Mouse (Mus musculus): Measurements from ENCODE around the gene Tmed11. TPM values are rescaled to one million over a fixed set of nuclear protein-coding genes. Genes with fewer than 3 reads are reported as not detected.
A peak's percentile ranks its signal among the peaks of the same experiment; 100 is the strongest.
"Not testable (repeated sequence)": the region's sequence is repeated elsewhere in the genome, so short reads cannot be mapped to it uniquely, and the experiment has no call there.

The Tmed11 gene
- not detected for total RNA-seq (2022)

DNA sequence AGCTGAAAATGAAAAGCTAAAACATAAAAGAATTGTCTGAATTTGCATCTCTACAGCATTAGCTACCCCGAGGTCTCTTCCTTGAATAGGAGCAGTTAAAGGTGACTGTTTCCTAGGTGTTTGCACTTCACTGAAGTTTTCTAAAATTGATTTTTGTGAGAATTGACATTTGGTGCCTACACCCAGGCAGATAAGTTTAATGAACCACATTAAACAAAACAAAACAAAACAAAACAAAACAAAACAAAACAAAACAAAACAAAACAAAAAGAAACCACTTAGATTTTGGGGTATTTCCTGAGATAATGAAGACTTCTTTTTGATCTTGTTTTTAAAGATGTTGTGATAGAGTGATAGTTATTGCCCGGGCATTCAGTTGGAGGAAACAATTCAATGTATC is at the start of gene Tmed11:
Tmed11 (minus strand) TSS at position 101 of the 400 bp plus-strand sequence.
- DNase-seq = not testable (repeated sequence)

DNA sequence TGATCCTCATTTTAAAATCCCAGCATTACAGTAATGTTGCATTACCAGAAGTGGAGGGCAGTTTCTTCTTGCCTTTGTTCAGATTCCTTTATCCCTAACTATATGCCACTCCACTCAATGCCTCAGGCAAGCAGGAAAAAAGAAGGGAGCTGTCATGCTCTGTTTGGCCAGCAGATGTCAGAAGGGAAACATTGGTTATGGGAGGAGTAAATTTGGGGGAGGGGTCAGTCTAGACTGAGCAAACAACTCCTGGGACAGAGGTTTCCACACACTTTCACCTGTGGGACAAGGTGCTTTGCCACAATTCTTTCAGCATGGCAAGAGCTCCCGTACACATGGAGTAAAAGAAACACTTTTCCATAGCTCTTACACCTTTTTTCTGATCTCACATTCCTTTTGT is 41.0 kb upstream of the Tmed11 start:
- peak; percentile 5 for DNase-seq

DNA sequence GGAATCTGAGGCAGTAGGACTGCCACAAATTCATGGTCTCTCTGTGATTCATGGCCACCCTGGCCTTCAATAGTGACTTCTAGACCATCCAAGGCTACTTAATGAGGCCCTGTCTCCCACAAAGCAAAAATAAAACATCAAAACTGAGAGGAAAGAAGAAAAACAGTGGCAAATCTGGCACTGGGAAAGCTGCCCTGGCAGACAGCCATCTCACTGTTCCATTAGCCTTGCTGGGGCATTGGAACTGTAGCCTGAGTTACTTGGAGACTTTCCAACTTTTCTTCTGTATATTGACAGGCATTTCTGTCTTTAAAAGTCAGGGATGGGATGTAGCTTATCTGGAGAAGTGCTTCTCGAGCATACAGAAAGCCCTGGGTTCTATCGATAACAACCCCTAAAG is 28.1 kb upstream of the Tmed11 start:
- DNase-seq = peak; percentile 19

DNA sequence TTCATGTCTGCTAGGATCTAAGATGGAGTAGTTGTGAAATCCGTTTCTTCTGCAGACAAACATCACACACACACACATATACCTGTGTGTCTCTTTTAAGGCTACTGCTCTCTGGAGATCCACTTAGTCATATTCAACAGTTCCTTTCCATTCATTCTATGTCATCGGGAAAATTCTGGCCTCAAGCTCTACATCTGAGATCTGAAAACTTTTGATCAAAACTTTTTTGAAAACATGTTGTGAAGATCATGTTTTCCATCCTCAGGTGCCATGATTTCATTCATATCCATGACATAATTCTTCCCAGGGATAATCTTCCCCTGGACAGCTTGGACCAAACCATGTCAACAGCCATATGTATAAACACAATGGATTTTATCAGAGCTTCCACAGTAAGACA is 13.6 kb upstream of the Tmed11 start, which contains the start of gene Vmn2r8:
Vmn2r8 (minus strand) TSS at position 101 of the 400 bp plus-strand sequence.
- DNase-seq = not testable (repeated sequence)

DNA sequence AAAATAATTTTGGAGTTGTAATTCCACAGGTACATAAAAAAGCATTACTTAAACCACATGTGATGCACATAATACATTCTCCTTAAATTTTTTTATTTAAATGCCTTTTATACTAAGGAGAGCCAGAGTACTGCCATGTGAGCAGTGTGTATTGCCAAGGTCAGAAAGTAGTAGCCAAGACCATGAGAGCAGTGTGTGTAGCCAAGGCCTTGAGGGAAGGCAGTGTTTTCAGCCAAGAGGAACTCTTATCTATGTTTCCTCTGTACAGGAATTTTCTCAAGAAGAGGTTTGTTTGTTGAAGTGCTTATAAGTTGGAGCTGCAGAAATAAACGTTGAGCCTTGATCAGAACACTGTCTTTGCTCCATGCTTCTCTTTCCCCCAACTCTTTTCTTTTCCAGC is 8.5 kb upstream of the Tmed11 start:
- peak; percentile 4 for DNase-seq

DNA sequence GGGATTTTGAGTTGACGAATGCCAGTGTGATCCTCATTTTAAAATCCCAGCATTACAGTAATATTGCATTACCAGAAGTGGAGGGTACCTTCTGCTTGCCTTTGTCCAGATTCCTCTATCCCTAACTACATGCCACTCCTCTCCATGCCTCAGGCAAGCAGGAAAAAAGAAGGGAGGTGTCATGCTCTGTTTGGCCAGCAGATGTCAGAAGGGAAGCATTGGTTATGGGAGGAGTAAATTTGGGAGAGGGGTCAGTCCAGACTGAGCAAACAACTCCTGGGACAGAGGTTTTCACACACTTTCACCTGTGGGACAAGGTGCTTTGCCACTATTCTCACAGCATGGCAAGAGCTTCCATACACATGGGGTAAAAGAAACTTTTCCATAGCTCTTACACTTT is 4.8 kb downstream of the Tmed11 start:
- peak; percentile 4 for DNase-seq

DNA sequence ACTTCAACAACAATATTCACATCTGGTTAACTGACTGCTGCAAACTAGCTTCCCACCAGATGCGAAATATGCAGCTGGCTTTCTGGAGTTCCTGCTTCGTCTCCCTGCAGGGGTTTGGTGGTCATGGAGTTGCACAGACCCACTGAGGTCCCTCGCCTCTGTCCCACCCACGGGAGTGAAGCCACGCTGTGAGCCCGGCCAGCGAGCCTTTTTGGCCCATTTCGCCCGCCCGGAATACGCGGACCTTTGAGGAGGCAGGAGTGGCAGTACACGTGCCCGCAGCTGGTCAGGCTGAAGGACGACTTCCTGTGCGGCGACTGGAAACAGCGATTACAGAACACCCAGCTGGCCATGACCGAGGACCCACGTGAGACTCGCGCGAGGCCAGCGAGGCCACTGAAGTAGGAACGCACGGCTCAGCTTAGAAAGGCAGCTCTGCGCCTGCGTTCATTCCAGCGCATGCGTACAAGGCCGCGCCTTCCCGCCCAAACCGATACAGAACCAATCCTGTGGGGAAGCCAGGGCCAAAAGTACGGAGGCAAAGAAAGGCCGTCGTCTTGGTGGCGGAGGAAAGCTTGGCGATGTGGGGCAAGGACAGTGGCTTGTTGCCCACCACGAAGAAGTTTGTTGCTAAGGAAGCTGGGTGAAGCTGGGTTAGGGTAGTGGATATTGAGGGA is 20.4 kb downstream of the Tmed11 start, which contains the start of gene Rnf212:
Rnf212 (minus strand) TSS at position 353 of the 677 bp plus-strand sequence.
- DNase-seq = no peak

DNA sequence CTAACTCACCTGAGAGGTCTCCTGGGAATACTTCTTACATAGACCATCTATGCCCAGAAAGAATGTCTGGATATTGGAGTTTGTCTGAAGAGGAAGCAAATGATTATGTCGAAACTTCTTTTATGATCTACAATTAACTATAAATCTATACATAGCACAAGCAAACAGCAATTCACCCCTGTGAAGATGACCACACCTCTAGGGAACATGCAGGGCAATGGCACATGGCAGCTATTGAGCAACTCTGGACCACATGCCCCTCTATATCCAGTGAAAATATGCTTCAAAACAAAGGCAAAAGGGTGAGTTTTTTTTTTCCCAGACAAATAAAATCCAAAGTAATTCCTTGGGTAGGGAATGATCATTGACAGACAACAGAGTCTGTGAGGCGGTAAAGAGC is 35.2 kb downstream of the Tmed11 start:
- no peak for DNase-seq

DNA sequence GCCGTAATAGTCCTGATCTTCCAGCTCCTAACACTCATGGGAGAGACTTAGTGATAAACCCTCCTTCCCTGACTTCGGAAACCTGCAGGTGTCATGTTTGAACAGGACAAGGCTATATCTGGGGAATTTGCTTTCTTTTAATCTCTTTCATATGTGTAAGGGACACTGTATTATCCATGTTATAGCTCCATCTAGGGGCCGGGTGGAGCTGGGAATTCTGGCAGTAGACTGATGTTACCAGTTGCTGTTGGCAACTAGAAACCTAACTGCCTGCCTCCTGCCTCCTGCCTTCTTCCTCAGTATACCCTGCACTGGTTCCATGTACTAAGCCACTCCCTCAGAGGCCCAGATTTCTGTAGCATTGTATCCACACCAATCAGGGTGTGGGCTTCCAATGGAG is 36.8 kb downstream of the Tmed11 start:
- DNase-seq = peak; percentile 2

DNA sequence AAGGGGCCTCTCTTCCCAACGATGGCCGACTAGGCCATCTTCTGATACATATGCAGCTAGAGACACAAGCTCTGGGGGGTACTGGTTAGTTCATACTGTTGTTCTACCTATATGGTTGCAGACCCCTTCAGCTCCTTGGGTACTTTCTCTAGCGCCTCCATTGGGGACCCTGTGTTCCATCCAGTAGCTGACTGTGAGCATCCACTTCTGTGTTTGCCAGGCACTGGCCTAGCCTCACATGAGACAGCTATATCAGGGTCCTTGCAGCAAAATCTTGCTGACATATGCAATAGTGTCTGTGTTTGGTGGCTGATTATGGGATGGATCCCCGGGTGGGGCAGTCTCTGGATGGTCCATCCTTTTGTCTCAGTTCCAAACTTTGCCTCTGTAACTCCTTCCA is 43.9 kb downstream of the Tmed11 start:
- not testable (repeated sequence) for DNase-seq

DNA sequence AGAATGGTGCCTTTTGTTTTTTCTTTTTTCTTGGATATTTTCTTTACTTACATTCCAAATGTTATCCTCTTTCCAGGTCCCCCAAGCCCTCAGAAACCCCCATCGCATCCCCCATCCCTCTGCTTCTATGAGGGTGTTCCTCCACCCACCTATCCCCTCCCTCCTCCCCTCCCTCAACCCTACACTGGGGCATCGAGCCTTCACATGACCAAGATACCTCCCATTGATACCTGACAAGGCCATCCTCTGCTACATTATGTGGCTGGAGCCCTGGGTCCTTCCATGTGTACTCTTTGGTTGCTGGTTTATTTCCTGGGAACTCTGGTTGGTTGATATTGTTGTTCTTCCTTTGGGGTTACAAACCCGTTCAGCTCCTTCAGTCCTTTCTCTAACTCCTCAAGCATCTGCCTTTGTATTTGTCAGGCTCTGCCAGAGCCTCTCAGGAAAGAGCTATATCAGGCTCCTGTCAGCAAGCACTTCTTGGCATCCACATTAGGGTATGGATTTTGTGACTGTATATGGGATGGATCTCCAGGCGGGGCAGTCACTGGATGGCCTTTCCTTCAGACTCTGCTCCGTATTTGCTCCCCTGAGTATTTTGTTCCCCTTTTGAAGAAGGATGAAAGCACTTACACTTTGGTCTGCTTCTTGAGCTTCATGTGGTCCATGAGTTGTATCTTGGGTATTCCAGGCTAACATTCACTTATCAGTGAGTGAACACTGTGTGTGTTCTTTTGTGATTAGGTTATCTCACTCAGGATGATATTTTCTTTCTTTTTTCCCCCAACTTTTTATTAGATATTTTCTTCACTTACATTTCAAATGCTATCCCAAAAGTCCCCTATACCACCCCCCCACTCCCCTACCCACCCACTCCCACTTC is 44.6 kb downstream of the Tmed11 start:
- DNase-seq = no peak

DNA sequence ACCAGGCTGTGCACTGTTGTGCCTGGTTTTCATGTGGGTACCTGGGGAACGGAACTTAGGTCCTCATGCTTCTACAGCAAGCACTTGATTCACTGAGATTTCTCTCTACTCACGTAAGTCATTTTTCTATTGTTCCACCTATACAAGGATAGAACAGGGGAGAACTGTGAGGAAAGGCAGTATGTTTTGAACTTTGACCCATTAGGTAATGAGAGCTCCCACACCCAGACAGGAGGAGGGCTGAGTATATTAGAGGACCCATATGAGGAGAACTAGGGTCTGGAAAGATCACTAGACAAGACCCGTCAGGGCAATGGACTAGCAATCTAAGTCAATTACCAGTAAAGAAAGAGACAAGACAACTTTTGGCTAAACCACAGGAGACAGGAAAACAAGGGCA is 50.5 kb downstream of the Tmed11 start:
- no peak for DNase-seq

DNA sequence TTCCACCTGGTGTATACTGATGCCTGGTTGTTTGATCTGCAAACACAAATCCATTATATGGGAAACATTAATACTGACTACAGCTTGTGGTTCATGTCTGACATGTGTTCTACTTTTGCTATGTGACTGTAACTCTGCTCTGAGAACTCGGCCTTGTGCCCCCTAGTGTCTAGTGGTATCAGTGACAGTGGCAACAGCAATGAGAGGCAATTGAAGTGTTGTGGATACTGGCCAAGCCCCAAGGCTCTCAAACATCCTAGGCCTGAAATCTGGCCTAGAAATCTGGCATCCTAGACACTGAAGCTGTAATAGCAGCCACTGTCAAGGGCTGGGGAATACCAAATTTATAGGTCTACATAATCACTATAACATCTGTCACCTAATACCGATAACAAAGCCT is 51.3 kb downstream of the Tmed11 start:
- DNase-seq = no peak

DNA sequence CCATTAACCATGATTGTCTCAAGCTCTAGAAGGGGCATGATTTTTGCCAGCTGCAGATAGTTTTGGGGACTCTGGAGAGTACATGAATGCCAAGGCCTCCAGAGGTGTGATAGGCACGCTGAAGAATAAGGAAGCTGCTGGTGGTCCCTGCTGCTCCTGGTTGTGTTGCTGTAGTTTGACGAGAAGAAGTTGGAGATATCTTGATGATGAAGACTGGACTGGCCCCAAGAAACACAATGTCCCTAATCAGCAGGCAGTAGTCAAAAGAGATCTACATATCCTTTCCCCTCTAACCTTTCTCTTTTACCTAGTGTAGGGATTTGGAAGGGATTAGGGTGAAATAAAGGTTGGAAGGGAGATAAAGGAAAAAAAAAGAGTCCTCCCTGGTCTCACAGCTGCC is 52.6 kb downstream of the Tmed11 start:
- DNase-seq = no peak

DNA sequence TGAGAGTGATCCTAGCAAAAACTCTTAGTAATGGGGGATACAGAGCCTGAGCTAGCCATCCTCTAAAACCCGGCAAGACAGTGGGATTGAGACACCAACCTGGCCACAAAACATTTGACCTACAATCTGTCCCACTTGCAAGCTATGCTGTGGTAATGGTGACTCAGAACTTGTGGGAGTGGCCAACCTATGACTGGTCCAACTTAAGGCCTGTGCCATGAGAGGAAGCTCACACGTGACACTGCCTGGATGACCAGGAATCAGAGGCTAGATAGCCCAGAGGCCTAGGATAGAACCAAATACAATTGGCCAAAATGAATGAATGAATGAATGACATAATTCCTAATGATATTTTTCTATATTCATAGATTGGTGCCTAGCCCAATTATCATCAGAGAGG is 53.3 kb downstream of the Tmed11 start:
- no peak for DNase-seq

DNA sequence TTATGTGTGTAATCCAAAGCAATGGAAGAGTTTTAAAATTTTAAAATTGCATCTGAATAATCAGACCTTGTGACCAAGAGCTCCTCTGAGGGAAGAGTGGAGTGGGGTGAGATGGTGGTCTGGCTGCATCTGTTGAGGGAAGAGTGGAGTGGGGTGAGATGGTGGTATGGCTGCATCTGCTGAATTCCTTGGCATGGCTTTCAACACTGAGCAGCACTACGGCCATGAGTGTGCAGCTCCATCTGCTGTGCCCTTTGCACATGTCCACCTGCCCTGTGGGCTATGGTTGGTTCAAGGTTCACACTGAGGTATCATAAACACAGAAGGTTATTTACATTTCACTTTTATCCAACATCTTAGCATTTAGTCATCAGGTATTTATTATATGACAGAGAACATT is 67.7 kb downstream of the Tmed11 start:
- DNase-seq = no peak

Other genes starting within 250 kb of the Tmed11 start
- gene Cplx1, start 245.3 kb downstream of the Tmed11 start, total RNA-seq (2022) = 1 to 10 TPM; 2.0 to 4.7 (median 3.6) TPM
- 100 to 1,000 TPM in 2 of 4 experiments, 10 to 100 TPM in 2; 87.2 to 105 (median 95.9) TPM for gene Gak, start 165.6 kb downstream of the Tmed11 start, total RNA-seq (2022)
- 10 to 100 TPM; 27.3 to 34.7 (median 31.8) TPM for gene Tmem175, start 165.6 kb downstream of the Tmed11 start, total RNA-seq (2022)
- gene Idua, start 135.0 kb downstream of the Tmed11 start, total RNA-seq (2022) = 10 to 100 TPM; 17.5 to 31.1 (median 22.6) TPM
- 10 to 100 TPM; 15.3 to 39.9 (median 31.0) TPM for gene Dgkq, start 125.7 kb downstream of the Tmed11 start, total RNA-seq (2022)
- under 1 TPM; 0.14 to 0.46 (median 0.19) TPM for gene Slc26a1, start 119.8 kb downstream of the Tmed11 start, total RNA-seq (2022)
- 10 to 100 TPM; 29.5 to 52.6 (median 34.7) TPM for gene Fgfrl1, start 103.0 kb downstream of the Tmed11 start, total RNA-seq (2022)
- gene Rnf212, start 20.4 kb downstream of the Tmed11 start, total RNA-seq (2022) = not detected
- not detected for gene Vmn2r8, start 13.5 kb upstream of the Tmed11 start, total RNA-seq (2022)
- gene Vmn2r9, start 57.2 kb upstream of the Tmed11 start, total RNA-seq (2022) = not detected
- gene Vmn2r10, start 211.2 kb upstream of the Tmed11 start, total RNA-seq (2022) = not detected